Mouse (Mus musculus): ENCODE data around the gene Ewsr1. TPM values are rescaled to one million over a fixed set of nuclear protein-coding genes. Genes with fewer than 3 reads are reported as not detected.
"Not testable (repeated sequence)": the region's sequence is repeated elsewhere in the genome, so short reads cannot be mapped to it uniquely, and the experiment has no call there.

Ewsr1 gene
- polyA plus RNA-seq, 1 experiment from 2014 or later: 283 TPM

DNA sequence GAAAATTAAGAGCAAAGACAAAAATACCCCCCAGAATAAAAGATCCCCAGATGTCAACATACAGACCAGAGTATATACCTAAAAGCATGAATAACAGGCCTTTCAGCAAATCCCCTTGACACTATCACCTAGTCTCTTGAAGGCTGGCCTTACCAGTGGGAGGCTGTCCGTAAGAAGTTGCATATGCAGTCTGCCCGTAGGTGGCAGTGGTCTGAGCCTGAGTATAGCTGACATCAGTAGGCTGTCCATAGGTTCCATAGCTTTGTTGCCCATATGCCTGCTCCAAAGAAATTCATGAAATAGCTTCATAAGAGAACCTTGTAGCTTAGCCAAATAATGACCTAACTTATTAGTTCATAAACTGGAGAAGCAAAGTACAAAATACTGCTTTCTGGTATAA, 7.4 kb downstream of the Ewsr1 start:
- ATAC-seq (ENCODE audit: low read depth) (no peak), DNase-seq (ENCODE audit: low spot score) (peak; percentile 36)
- WGBS: 40% methylated on average over 2 of the region's 2 CpGs
- H3K36me3 ChIP-seq (ENCODE audit: control insufficient read depth, insufficient read depth, low read length): peaks cover 67% of the 10 kb centered on the region
- H3K4me1 ChIP-seq (ENCODE audit: control insufficient read depth, insufficient read depth, low read length): peaks cover 9% of the 10 kb centered on the region
- no peak overlapping the region for H3K4me2 ChIP-seq (ENCODE audit: low read depth, low read length)
- H3K4me3 ChIP-seq (ENCODE audit: low read depth, low read length): no peak overlapping the region
- H3K9me3 ChIP-seq (ENCODE audit: control insufficient read depth, low read length): no peaks in the 10 kb centered on the region
- no peak overlapping the region for H3K9ac ChIP-seq (ENCODE audit: low read depth, low read length)
- no peaks in the 10 kb centered on the region for H3K27me3 ChIP-seq (replicated peaks; ENCODE audit: control insufficient read depth, insufficient read depth, low read length)
- H3K27ac ChIP-seq (replicated peaks; ENCODE audit: low read depth, low read length): no peak overlapping the region

DNA sequence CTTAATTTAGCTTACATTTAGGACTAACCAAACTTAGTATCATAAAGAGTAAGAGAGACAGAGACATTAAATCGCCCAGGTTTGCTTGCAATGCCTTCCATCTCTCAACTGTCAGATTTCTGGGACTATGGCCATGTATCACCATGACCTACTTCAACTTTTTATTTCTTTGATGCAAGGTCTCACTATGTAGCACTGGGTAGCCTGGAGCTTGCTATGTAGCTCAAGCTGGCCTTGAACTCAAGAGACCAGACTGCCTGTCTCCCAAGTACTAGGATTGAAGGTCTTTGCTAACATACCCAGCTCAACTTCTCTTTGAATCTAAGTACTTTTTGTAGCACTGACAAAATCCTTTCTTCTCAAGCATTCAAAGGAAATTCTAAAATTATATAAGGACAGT, 9.9 kb downstream of the Ewsr1 start:
- DNase-seq (ENCODE audit: low spot score): no peak
- no peak for ATAC-seq (ENCODE audit: low read depth)
- WGBS: 100% methylated on average over 1 of the region's 1 CpGs
- Histone ChIP-seq H3K4me2 (ENCODE audit: low read depth, low read length) (no peak overlapping the region), H3K9me3 (ENCODE audit: control insufficient read depth, low read length) (no peaks in the 10 kb centered on the region), H3K9ac (ENCODE audit: low read depth, low read length) (no peak overlapping the region), H3K36me3 (ENCODE audit: control insufficient read depth, insufficient read depth, low read length) (peaks cover 92% of the 10 kb centered on the region), H3K27ac (replicated peaks; ENCODE audit: low read depth, low read length) (no peak overlapping the region), H3K4me1 (ENCODE audit: control insufficient read depth, insufficient read depth, low read length) (no peaks in the 10 kb centered on the region), H3K4me3 (ENCODE audit: low read depth, low read length) (no peak overlapping the region), H3K27me3 (replicated peaks; ENCODE audit: control insufficient read depth, insufficient read depth, low read length) (no peaks in the 10 kb centered on the region)

GRCm38 (mm10) chr11:5076843-5077242, 22.2 kb downstream of the Ewsr1 start:
- DNase-seq (ENCODE audit: low spot score); H3K4me2 ChIP-seq (ENCODE audit: low read depth, low read length); H3K27me3 ChIP-seq (replicated peaks; ENCODE audit: control insufficient read depth, insufficient read depth, low read length); ATAC-seq (ENCODE audit: low read depth); H3K4me3 ChIP-seq (ENCODE audit: low read depth, low read length); H3K4me1 ChIP-seq (ENCODE audit: control insufficient read depth, insufficient read depth, low read length); H3K27ac ChIP-seq (replicated peaks; ENCODE audit: low read depth, low read length); H3K9ac ChIP-seq (ENCODE audit: low read depth, low read length); H3K9me3 ChIP-seq (ENCODE audit: control insufficient read depth, low read length): not testable (repeated sequence)
- peaks cover 83% of the 10 kb centered on the region for H3K36me3 ChIP-seq (ENCODE audit: control insufficient read depth, insufficient read depth, low read length)
- 87% methylated on average over 4 of the region's 5 CpGs for WGBS

DNA sequence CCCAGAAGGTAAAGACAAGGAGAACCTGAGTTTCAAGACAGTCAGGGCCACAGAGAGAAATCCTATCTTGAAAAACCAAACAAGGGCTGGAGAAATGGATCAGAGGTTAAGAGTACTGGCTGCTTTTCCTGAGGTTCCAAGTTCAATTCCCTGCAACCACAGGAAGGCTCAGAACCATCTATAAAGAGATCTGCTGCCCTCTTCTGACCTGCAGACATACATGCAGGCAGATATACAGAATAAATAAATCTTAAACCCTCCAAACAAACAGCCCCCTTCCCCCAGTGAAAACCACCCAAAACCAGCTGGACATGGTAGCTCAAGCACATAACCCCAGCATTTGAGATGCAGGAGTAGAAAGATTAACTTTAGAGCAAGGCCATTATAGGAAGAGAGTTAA, 23.3 kb downstream of the Ewsr1 start:
- peaks cover 86% of the 10 kb centered on the region for H3K36me3 ChIP-seq (ENCODE audit: control insufficient read depth, insufficient read depth, low read length)
- no peaks in the 10 kb centered on the region for H3K9me3 ChIP-seq (ENCODE audit: control insufficient read depth, low read length)
- H3K4me1 ChIP-seq (ENCODE audit: control insufficient read depth, insufficient read depth, low read length): no peaks in the 10 kb centered on the region
- no peak for ATAC-seq (ENCODE audit: low read depth)
- no peak overlapping the region for H3K9ac ChIP-seq (ENCODE audit: low read depth, low read length)
- H3K4me2 ChIP-seq (ENCODE audit: low read depth, low read length): no peak overlapping the region
- no peaks in the 10 kb centered on the region for H3K27me3 ChIP-seq (replicated peaks; ENCODE audit: control insufficient read depth, insufficient read depth, low read length)
- no peak overlapping the region for H3K27ac ChIP-seq (replicated peaks; ENCODE audit: low read depth, low read length)
- DNase-seq (ENCODE audit: low spot score): no peak
- H3K4me3 ChIP-seq (ENCODE audit: low read depth, low read length): no peak overlapping the region

DNA sequence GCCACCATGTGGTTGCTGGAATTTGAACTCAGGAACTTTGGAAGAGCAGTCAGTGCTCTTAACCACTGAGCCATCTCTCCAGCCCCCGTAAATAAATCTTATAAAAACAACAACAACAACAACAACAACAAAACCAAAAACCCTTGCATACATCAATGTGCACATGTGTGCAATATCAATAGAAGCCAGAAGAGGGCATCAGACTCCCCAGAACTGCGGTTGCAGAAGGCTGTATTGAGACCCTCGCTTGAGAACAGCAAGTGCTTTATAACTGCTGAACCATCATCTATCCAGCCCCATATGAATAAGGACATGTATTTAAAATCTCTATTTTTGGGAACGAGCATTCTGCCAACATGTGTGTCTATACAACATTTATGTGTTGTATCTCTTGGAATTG, 24.2 kb downstream of the Ewsr1 start:
- peaks cover 86% of the 10 kb centered on the region for H3K36me3 ChIP-seq (ENCODE audit: control insufficient read depth, insufficient read depth, low read length)
- DNase-seq (ENCODE audit: low spot score) (no peak), ATAC-seq (ENCODE audit: low read depth) (0 out of 2 replicates have a peak, but pooled peaks have one; percentile 44)
- H3K9ac ChIP-seq (ENCODE audit: low read depth, low read length): no peak overlapping the region
- 71% methylated on average over 4 of the region's 4 CpGs for WGBS
- no peaks in the 10 kb centered on the region for H3K9me3 ChIP-seq (ENCODE audit: control insufficient read depth, low read length)
- H3K27me3 ChIP-seq (replicated peaks; ENCODE audit: control insufficient read depth, insufficient read depth, low read length): no peaks in the 10 kb centered on the region
- H3K4me1 ChIP-seq (ENCODE audit: control insufficient read depth, insufficient read depth, low read length): no peaks in the 10 kb centered on the region
- no peak overlapping the region for H3K4me2 ChIP-seq (ENCODE audit: low read depth, low read length)
- H3K27ac ChIP-seq (replicated peaks; ENCODE audit: low read depth, low read length): no peak overlapping the region
- H3K4me3 ChIP-seq (ENCODE audit: low read depth, low read length): no peak overlapping the region

GRCm38 (mm10) chr11:5068126-5068971, 30.7 kb downstream of the Ewsr1 start:
- H3K4me1 ChIP-seq (ENCODE audit: control insufficient read depth, insufficient read depth, low read length): peaks cover 15% of the 10 kb centered on the region
- H3K9me3 ChIP-seq (ENCODE audit: control insufficient read depth, low read length): no peaks in the 10 kb centered on the region
- ATAC-seq (ENCODE audit: low read depth): no peak
- H3K4me3 ChIP-seq (ENCODE audit: low read depth, low read length): no peak overlapping the region
- no peak overlapping the region for H3K27ac ChIP-seq (replicated peaks; ENCODE audit: low read depth, low read length)
- 86% methylated on average over 9 of the region's 9 CpGs for WGBS
- no peak for DNase-seq (ENCODE audit: low spot score)
- no peak overlapping the region for H3K9ac ChIP-seq (ENCODE audit: low read depth, low read length)
- peaks cover 56% of the 10 kb centered on the region for H3K36me3 ChIP-seq (ENCODE audit: control insufficient read depth, insufficient read depth, low read length)
- no peak overlapping the region for H3K4me2 ChIP-seq (ENCODE audit: low read depth, low read length)
- peaks cover 6% of the 10 kb centered on the region for H3K27me3 ChIP-seq (replicated peaks; ENCODE audit: control insufficient read depth, insufficient read depth, low read length)

DNA sequence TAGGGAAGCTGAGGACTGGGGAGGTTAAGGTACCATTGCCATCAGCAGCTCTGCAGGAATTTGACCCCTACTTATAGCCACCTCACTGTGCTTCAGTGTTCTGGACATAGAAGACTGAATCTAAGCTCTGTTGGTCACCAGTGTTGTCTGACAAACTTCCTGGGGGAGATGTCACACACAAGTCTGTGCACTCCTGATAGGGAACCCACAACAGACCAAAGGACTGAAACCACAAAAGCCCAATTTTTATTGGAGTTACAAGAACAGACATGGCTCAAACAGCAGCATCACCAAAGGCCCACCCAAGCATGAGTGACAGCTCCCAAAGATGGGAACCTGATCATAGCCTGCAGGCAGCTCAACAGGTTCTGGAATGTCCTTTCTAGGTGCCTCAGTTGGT, 32.0 kb downstream of the Ewsr1 start:
- Histone ChIP-seq H3K36me3 (ENCODE audit: control insufficient read depth, insufficient read depth, low read length) (peaks cover 43% of the 10 kb centered on the region), H3K27ac (replicated peaks; ENCODE audit: low read depth, low read length) (no peak overlapping the region), H3K9me3 (ENCODE audit: control insufficient read depth, low read length) (no peaks in the 10 kb centered on the region), H3K4me3 (ENCODE audit: low read depth, low read length) (no peak overlapping the region), H3K4me1 (ENCODE audit: control insufficient read depth, insufficient read depth, low read length) (peaks cover 15% of the 10 kb centered on the region), H3K4me2 (ENCODE audit: low read depth, low read length) (no peak overlapping the region), H3K9ac (ENCODE audit: low read depth, low read length) (no peak overlapping the region), H3K27me3 (replicated peaks; ENCODE audit: control insufficient read depth, insufficient read depth, low read length) (peaks cover 19% of the 10 kb centered on the region)
- no peak for ATAC-seq (ENCODE audit: low read depth)
- no peak for DNase-seq (ENCODE audit: low spot score)

GRCm38 (mm10) chr11:5065056-5065821, 33.8 kb downstream of the Ewsr1 start, which contains the start of gene Gas2l1:
Gene Gas2l1 (minus strand): TSS chr11:5065327.
- ATAC-seq (ENCODE audit: low read depth) (peak; percentile 86), DNase-seq (ENCODE audit: low spot score) (peak; percentile 93)
- peak within 1 kb of the TSS; percentile 78 for H3K9ac ChIP-seq (ENCODE audit: low read depth, low read length)
- WGBS: 1% methylated on average over 26 of the region's 50 CpGs
- peaks cover 38% of the 10 kb centered on the region for H3K27me3 ChIP-seq (replicated peaks; ENCODE audit: control insufficient read depth, insufficient read depth, low read length)
- H3K9me3 ChIP-seq (ENCODE audit: control insufficient read depth, low read length): no peaks in the 10 kb centered on the region
- peaks cover 21% of the 10 kb centered on the region for H3K4me1 ChIP-seq (ENCODE audit: control insufficient read depth, insufficient read depth, low read length)
- peak within 1 kb of the TSS; percentile 96 for H3K4me2 ChIP-seq (ENCODE audit: low read depth, low read length)
- peak within 1 kb of the TSS; percentile 54 for H3K27ac ChIP-seq (replicated peaks; ENCODE audit: low read depth, low read length)
- H3K36me3 ChIP-seq (ENCODE audit: control insufficient read depth, insufficient read depth, low read length): peaks cover 34% of the 10 kb centered on the region
- H3K4me3 ChIP-seq (ENCODE audit: low read depth, low read length): peak within 1 kb of the TSS; percentile 82
